Comparison of ENCODE assay signal across 10 mouse cellular contexts in the genomic region with DNA sequence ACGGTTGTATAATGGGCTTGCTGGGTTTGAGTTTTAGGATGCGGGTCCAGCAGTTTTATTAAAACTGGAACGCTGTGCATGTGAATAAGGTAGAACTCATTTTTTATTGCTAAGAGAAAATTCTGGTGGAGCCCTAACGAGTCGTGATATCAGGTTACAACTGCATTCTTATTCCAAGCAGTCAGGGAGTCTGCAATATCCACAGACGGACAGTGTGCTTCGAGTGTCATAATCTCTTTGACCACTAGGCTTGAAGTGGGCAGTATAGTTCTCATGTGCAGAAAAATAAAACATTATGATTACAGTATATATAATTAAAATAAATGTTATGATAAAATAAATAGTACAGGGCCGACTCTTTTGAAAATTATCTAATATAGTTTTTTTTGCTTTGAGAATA. TPM values are rescaled to one million over a fixed set of nuclear protein-coding genes. Genes with fewer than 3 reads are reported as not detected.
DNase-seq lines count a peak whose midpoint lies in the region; ATAC-seq and TF ChIP-seq lines count a peak whose summit lies in the region.
"Had no signal": no experiment of that assay in that cellular context is flagged by ENCODE, and none has a peak within 500 bp of the region (broad histone marks: within the 10 kb centered on the region; RNA-seq: fewer than 3 reads in every experiment).

No protein-coding gene starts in this region.

- H3K4me2 ChIP-seq in liver, postnatal 0 days (ENCODE audit: low read depth, low read length): no peak overlapping the region
- no peak overlapping the region for H3K4me2 ChIP-seq in liver, embryonic 11.5 days
- peak overlapping the region; percentile 24; the same call in 1 of the 2 replicates for H3K4me2 ChIP-seq in embryonic facial prominence, embryonic 13.5 days

- no peak overlapping the region for H3K4me3 ChIP-seq in liver, postnatal 0 days (ENCODE audit: low read depth, low read length)
- no peak overlapping the region for H3K4me3 ChIP-seq in liver, embryonic 11.5 days (ENCODE audit: low read depth, low read length)
- H3K4me3 ChIP-seq in embryonic facial prominence, embryonic 13.5 days: no peak overlapping the region
- H3K4me3 ChIP-seq: erythroblast, embryonic 14.5 days; liver, embryonic 13.5 days had no signal

- 31% methylated on average over 8 of the region's 8 CpGs for WGBS in liver, postnatal 0 days (ENCODE audit: insufficient replicate concordance)
- 25% methylated on average over 8 of the region's 8 CpGs for WGBS in liver, embryonic 11.5 days
- 14% methylated on average over 8 of the region's 8 CpGs for WGBS in embryonic facial prominence, embryonic 13.5 days

- peaks cover 3% of the 10 kb centered on the region for H3K4me1 ChIP-seq in liver, postnatal 0 days (ENCODE audit: insufficient read depth)
- H3K4me1 ChIP-seq in liver, embryonic 11.5 days (replicated peaks; ENCODE audit: control insufficient read depth, insufficient read depth, low read length): no peaks in the 10 kb centered on the region
- peaks cover 12% of the 10 kb centered on the region for H3K4me1 ChIP-seq in embryonic facial prominence, embryonic 13.5 days

- H3K36me3 ChIP-seq in liver, postnatal 0 days (replicated peaks; ENCODE audit: insufficient read depth, low read length): no peaks in the 10 kb centered on the region
- no peaks in the 10 kb centered on the region for H3K36me3 ChIP-seq in liver, embryonic 11.5 days (ENCODE audit: control insufficient read depth, insufficient read depth, low read length)
- H3K36me3 ChIP-seq in embryonic facial prominence, embryonic 13.5 days: no peaks in the 10 kb centered on the region
- H3K36me3 ChIP-seq: liver, embryonic 13.5 days had no signal

- TF ChIP-seq EP300 in liver, postnatal 0 days (IDR thresholded peaks at IDR 0.05; ENCODE audit: low read depth): no peak

- H3K9me3 ChIP-seq in liver, postnatal 0 days (ENCODE audit: low read length): no peaks in the 10 kb centered on the region
- H3K9me3 ChIP-seq in liver, embryonic 11.5 days (ENCODE audit: control insufficient read depth, low read length): no peaks in the 10 kb centered on the region
- no peaks in the 10 kb centered on the region for H3K9me3 ChIP-seq in embryonic facial prominence, embryonic 13.5 days
- H3K9me3 ChIP-seq: liver, embryonic 13.5 days had no signal

- no peak for ATAC-seq in liver, postnatal 0 days
- ATAC-seq in liver, embryonic 11.5 days (replicated peaks; ENCODE audit: low FRiP score): no peak
- ATAC-seq in embryonic facial prominence, embryonic 13.5 days (ENCODE audit: insufficient number of reproducible peaks, insufficient read depth, low FRiP score, low TSS enrichment, low read depth): no peak
- ATAC-seq in inflammation-experienced regulatory T-cells, adult 6 months: no peak

- H3K27me3 ChIP-seq in liver, postnatal 0 days (ENCODE audit: insufficient read depth, low read length): peaks cover 26% of the 10 kb centered on the region
- H3K27me3 ChIP-seq in liver, embryonic 11.5 days (replicated peaks; ENCODE audit: control insufficient read depth, insufficient read depth, low read length): peaks cover 44% of the 10 kb centered on the region
- no peaks in the 10 kb centered on the region for H3K27me3 ChIP-seq in embryonic facial prominence, embryonic 13.5 days

- DNase-seq in adrenal gland, postnatal 10 days: peak; percentile 44
- no peak for DNase-seq in adrenal gland, postnatal 4 days (ENCODE audit: low spot score in 2 of 2)
- no peak for DNase-seq in liver, postnatal 0 days
- DNase-seq in liver, embryonic 11.5 days (ENCODE audit: low spot score): no peak
- DNase-seq in lung, postnatal 25 days (ENCODE audit: low spot score): peak; percentile 60
- DNase-seq in ovary, postnatal 14 days (ENCODE audit: low spot score): no peak
- DNase-seq: liver, embryonic 13.5 days had no signal

- peak; percentile 60 for TF ChIP-seq CTCF in liver, postnatal 0 days (IDR thresholded peaks at IDR 0.05; ENCODE audit: low read depth)

- no peak overlapping the region for H3K9ac ChIP-seq in liver, postnatal 0 days (replicated peaks)
- no peak overlapping the region for H3K9ac ChIP-seq in liver, embryonic 11.5 days (ENCODE audit: low read depth, low read length)
- no peak overlapping the region for H3K9ac ChIP-seq in embryonic facial prominence, embryonic 13.5 days
- H3K9ac ChIP-seq: liver, embryonic 13.5 days had no signal

- no peak overlapping the region for H3K27ac ChIP-seq in liver, postnatal 0 days (ENCODE audit: low read depth)
- no peak overlapping the region for H3K27ac ChIP-seq in liver, embryonic 11.5 days (ENCODE audit: low read depth, low read length)
- H3K27ac ChIP-seq in embryonic facial prominence, embryonic 13.5 days: no peak overlapping the region
- H3K27ac ChIP-seq: liver, embryonic 13.5 days had no signal

RNA-seq across cellular contexts. Expression of gene Hivep2, which starts 3.1 kb away (rescaled TPM):
- total RNA-seq in adrenal gland, postnatal 10 days (2021): 10 to 100 TPM; 20.8 to 32.4 TPM
- 10 to 100 TPM; 23.3 to 26.6 TPM for total RNA-seq in adrenal gland, postnatal 4 days (2021)
- 0.62 and 0.82 TPM in 2 replicates for polyA plus RNA-seq in liver, postnatal 0 days (2015; fragmentation: Nextera tagmentation; extraction: Ambion mirVana)
- polyA plus RNA-seq in liver, embryonic 11.5 days (2014; fragmentation: Nextera tagmentation; extraction: Ambion mirVana): 1.6 and 2.2 TPM in 2 replicates
- 7.3 and 7.7 TPM in 2 replicates for polyA plus RNA-seq in embryonic facial prominence, embryonic 13.5 days (2015; fragmentation: Nextera tagmentation; extraction: Ambion mirVana)
- polyA plus RNA-seq in inflammation-experienced regulatory T-cells, adult 6 months (2017; shearing (Covaris generic)): 10 to 100 TPM; 19.4 to 32.6 (median 24.8) TPM
- polyA plus RNA-seq: erythroblast, embryonic 14.5 days had no signal

Comparison
In these comparisons a context has a peak if more than half of its experiments do, and no peak if none do; other contexts are left out.
1. DNase-seq: peak in adrenal gland, postnatal 10 days (single experiment) and lung, postnatal 25 days (single experiment); none in adrenal gland, postnatal 4 days (0 of 2), liver, postnatal 0 days (single experiment), liver, embryonic 11.5 days (single experiment) and ovary, postnatal 14 days (single experiment).